Mouse (Mus musculus) heart, postnatal 0 days (tissue): ENCODE results near the gene Rhebl1.

Experiments
- CTCF ChIP-seq: IDR thresholded peaks from 2 replicates; pipeline ENCODE4 v1.5.1; 2016; ENCODE audit warnings: antibody characterized with exemption, control low read depth, low read depth
- EP300 ChIP-seq: IDR thresholded peaks from 2 replicates; pipeline ENCODE4 v1.6.1; 2016; ENCODE audit warnings: antibody characterized with exemption, low read depth

DNA sequence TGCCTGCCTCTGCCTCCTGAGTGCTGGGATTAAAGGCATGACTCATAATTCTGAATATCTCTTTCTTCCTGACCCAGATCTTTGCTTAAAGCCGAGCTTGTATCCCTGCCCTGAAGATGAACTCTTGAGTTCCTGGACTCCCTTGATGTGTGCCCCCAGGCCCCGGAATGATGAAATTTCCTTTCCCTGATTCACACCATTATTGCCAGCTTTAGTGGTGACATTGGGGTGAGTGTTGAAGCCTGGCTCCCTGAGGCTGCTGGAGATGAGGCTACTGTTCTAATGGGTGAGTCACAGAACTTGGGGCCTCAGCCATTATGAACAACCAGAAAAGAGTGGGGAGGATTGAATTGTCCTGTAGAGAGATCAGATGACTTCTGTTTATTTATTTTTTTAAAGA is 47.2 kb upstream of the Rhebl1 start:
- TF ChIP-seq EP300 (no peak), CTCF (no peak)
